Mouse (Mus musculus): ENCODE results near the gene Bcat1.

GRCm38 (mm10) chr6:144963156-144963555 lies 112.8 kb downstream of the Bcat1 start:
- TF ChIP-seq USF1 (IDR thresholded peaks at IDR 0.05; ENCODE audit: low read depth), result no peak
- no peak for TF ChIP-seq CTCF (IDR thresholded peaks at IDR 0.05; ENCODE audit: control insufficient read depth, insufficient read depth, insufficient read length)
- no peak for TF ChIP-seq MAX (IDR thresholded peaks at IDR 0.05)
